Mouse (Mus musculus) erythroid progenitor cell, adult 5-6 weeks (primary cell): ENCODE measurements around the gene Atp8a1. TPM values are rescaled to one million over a fixed set of nuclear protein-coding genes. Genes with fewer than 3 reads are reported as not detected.

Experiments used
- ATAC-seq: replicated peaks from 2 replicates; pipeline ENCODE4 v1.8.0; 2016; ENCODE audit warnings: moderate number of reproducible peaks, mild to moderate bottlenecking, moderate TSS enrichment, inconsistent platforms; ENCODE audit not compliant: poor library complexity, low FRiP score, severe bottlenecking
- total RNA-seq, 2 experiments: library from RNA; stranded (forward) in 1 of 2; stranded (reverse) in 1 of 2; fragments of 150-400 nt in 1 of 2; fragments of 186-747, 209-891 nt in 1 of 2; gene quantifications; 2 replicates each; pipeline versions ENCODE4 v1.2.3 to v1.2.4; 2015 to 2017; ENCODE audit warnings: low replicate concordance in 2 of 2

The Atp8a1 gene
- total RNA-seq, 2 experiments from 2014 or later, result 221 to 297 TPM

DNA sequence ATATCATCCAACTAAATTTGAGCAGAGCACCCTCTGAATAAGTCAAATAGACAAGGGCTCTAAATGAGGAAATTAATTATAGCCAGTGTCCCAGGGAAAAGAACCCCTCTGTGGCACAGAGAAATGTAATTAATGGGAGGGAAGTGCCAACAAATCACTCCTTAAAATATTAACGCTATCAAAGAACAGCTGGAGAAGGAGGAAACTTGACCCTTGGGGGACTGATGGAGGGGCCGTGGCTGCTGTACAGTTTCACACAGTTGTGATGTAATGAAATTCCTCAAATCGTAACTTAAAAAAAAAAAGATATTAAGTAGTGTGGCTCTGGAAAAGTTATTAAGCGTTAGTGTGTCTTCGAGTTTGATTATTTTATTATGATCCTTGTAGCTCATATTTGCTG, 241.3 kb downstream of the Atp8a1 start:
- no peak for ATAC-seq

DNA sequence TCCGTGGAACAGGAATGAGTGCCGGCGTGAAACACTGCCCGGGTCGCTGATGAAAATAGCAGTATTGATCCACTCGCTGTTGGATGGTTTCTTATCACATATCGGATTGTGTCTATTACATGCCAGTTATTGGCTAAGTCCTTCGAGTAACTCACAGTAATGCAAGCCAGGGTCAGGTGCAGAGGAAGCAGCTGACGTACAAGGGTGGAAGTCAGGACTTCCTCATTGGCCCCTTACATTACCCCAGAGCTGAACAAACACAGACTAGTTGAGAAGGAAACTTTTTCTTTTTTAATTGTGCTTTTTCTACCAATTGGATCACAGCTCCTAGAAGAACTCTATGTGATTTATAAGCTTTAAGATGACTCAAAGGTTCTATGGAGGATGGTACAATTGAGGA, 247.3 kb downstream of the Atp8a1 start:
- ATAC-seq, result no peak

DNA sequence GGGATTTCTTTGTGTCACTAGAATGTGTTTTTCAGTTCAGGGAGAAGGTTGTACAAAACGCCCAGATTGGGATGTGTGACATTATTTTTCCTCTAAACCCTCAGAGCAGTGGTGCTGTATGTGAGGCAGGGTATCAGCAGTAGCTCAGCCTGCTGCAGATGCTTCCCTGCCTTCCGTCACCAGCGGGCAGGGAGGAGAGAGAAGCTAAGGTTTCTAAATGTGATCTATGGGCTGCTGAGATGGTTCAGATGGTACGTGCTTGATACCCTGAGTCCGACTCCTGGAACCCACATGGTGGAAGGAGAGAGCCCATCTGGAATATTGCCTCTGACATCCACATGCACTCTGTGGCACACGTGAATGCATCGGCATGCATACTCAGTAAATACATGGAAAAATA, 251.6 kb downstream of the Atp8a1 start:
- no peak for ATAC-seq

DNA sequence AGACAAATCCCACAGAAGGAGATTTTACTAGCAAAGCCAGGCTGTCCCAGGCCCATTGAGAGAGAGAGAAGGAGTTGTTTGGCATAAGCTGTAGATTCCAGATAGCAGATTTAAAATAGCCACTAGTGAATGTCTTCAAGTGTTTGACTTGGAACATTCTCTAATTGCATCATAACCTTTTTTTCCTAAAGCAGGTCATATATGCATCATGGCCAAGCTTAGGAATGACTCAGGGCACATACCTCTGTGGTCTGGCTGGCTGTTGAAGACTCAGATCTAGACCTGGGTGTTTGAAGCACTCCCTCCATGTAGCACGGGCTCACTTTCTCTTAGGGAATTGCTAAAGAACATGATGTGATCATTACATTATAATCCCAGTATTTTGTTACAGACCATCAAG, 252.2 kb downstream of the Atp8a1 start:
- no peak for ATAC-seq

DNA sequence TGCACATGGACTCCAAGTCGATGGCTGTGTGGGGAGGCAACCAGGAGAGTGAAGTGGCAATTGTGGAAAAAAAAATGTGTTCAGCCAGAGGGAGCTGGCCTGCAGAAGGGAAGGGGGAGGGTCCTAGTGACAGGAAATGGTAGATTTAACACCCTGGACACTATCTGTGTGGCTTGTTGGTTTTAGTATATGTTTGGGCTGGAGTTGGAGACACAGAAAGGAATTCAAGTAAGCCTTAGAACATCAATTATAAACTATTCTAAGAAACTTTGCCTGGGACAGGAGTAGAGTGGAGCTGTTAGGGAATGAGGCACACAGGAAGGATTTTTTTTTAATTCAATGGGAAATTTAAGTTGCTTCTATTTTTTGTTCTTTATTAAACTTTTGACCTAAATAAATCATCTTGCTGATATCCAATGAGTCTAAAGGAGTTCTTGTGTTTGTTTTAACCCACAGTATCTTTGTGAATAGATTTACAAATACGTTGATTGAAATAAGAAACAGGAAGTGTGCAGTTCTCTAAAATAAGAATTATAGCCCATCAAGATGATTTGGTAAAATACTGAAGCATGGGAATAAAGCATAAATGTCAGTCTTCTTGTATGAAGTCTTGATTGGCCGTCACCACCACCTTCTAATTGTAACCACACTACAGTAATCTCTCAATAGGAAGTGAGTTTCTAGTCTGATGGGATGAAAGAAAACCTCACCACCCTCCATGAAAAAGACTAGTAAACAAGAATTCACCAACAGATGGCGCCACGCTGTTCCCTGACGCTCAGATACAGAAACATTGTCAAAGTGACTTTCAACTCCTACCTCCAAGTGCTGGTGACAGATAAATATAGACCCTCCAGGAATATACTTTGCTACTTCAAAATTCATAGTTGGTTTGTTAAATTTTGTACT, 267.3 kb downstream of the Atp8a1 start:
- no peak for ATAC-seq

DNA sequence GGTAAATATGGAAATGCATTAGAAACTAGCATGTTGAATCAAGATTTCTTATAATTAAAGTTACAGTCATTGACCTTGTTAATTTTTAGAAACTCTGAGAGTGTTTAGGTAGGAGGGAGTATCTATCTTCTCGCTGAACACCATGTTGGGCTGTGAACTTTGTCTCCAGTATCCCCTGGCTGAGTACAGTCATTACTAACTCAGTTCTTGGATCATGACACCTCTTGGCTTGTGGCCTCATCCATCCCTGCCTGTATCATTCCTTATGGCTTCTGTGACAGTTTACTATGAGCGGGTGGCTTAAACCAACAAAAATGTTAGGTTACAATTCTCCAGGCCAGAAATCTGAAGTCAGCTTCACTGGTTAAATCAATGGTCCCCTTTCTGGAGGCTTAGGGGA, 271.5 kb downstream of the Atp8a1 start:
- no peak for ATAC-seq

DNA sequence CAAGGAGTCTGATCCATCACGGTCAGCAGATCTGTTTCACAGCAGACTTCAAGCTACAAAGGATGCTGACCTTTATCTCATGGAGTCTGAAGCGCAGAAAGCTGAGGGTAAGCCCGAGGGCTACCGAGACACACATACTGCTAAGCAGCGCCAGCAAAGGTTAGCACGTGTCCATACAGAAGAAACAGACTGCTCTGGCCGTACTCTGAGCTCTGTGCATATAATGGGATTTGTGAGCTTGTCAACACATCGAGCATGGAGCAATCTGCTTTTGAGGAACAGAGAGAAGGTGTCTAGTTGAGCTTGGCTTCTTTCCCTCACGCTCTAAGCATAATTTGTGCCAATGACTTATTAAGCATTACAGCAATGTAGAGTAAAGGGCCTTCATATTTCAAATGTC, 273.2 kb downstream of the Atp8a1 start:
- ATAC-seq, result no peak

DNA sequence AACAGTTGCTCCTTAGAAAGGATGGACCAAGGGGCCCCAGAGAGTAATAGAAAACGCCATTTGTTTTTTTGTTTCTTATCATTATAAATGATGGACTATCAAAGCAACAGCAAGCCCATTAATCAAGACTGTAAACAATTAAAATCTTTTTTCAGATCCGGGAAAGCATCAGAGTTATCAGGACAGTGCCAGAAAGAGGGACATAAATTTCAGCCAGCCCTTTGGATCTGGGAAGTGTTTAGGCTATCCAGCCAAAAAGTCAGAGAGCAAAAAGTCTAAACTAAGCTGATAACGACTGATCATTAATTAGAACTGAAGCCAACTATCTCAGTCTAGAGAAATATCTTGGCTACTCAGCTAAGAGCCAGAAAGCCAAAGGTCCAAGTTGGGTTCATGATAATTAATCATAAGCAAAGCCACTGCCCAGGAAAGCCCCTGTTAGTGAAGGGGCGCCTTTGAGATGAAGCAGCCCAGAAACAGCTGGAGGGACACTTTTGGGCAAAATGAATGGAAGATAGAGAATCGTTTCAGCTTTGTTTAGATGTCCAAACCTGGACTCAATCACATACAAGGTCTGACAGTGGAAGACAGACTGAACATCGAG, 274.6 kb downstream of the Atp8a1 start:
- no peak for ATAC-seq

Other genes starting within 250 kb of the Atp8a1 start
- 0.84 TPM in 1 of 2 replicates, not detected in the other for gene Shisa3, start 239.6 kb downstream of the Atp8a1 start, total RNA-seq (2015; ENCODE audit: low replicate concordance)
- not detected in 2 replicates for gene Shisa3, start 239.6 kb downstream of the Atp8a1 start, total RNA-seq (2017; ENCODE audit: low replicate concordance)
- not detected in 2 replicates for gene Gm5108, start 94.2 kb upstream of the Atp8a1 start, total RNA-seq (2015; ENCODE audit: low replicate concordance)
- not detected in 2 replicates for gene Gm5108, start 94.2 kb upstream of the Atp8a1 start, total RNA-seq (2017; ENCODE audit: low replicate concordance)
- not detected in 2 replicates for gene Gm21905, start 99.0 kb upstream of the Atp8a1 start, total RNA-seq (2015; ENCODE audit: low replicate concordance)
- not detected in 2 replicates for gene Gm21905, start 99.0 kb upstream of the Atp8a1 start, total RNA-seq (2017; ENCODE audit: low replicate concordance)
- gene Grxcr1, start 184.4 kb upstream of the Atp8a1 start, total RNA-seq (2015; ENCODE audit: low replicate concordance), result not detected in 2 replicates
- not detected in 2 replicates for gene Grxcr1, start 184.4 kb upstream of the Atp8a1 start, total RNA-seq (2017; ENCODE audit: low replicate concordance)